Mouse (Mus musculus): ENCODE results near the gene Src. TPM values are rescaled to one million over a fixed set of nuclear protein-coding genes. Genes with fewer than 3 reads are reported as not detected.
A peak's percentile ranks its signal among the peaks of the same experiment; 100 is the strongest.

Gene Src
- polyA plus RNA-seq, 1 experiment from 2014 or later = 18.9 TPM

DNA sequence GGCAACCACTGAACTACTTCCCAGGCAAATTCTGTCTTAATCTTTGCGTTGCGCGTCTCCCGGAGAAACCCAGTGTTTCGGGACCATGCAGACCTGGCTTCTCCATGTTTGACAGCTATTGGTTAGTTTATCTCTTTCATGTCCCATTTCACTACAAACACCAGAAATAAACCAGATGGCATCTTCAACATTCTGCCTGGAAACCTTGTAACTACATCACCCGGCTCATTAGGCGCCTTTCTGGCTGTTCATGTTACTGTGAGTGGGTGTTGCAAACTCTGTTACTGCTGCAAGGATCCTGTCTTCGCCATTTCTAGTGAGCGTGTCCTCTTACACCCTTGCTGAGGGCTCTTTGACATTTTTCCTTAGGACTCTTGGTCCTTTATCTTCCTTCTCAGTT is 94.6 kb downstream of the Src start:
- 83% methylated on average over 9 of the region's 9 CpGs for WGBS
- DNase-seq (no peak), ATAC-seq (ENCODE audit: insufficient read depth) (no peak)
- Histone ChIP-seq H3K27ac (ENCODE audit: low read depth) (no peak overlapping the region), H3K9me3 (ENCODE audit: low read depth, low read length) (no peaks in the 10 kb centered on the region), H3K27me3 (ENCODE audit: insufficient read depth, low read length) (no peaks in the 10 kb centered on the region), H3K4me1 (ENCODE audit: insufficient read depth) (0 out of 2 replicates have a peak, but pooled peaks cover 3% of the 10 kb centered on the region), H3K4me2 (no peak overlapping the region), H3K36me3 (ENCODE audit: insufficient read depth) (no peaks in the 10 kb centered on the region), H3K4me3 (ENCODE audit: low read depth, low read length) (no peak overlapping the region), H3K9ac (no peak overlapping the region)
- no peak for TF ChIP-seq CTCF (IDR thresholded peaks at IDR 0.05; ENCODE audit: low read depth)

DNA sequence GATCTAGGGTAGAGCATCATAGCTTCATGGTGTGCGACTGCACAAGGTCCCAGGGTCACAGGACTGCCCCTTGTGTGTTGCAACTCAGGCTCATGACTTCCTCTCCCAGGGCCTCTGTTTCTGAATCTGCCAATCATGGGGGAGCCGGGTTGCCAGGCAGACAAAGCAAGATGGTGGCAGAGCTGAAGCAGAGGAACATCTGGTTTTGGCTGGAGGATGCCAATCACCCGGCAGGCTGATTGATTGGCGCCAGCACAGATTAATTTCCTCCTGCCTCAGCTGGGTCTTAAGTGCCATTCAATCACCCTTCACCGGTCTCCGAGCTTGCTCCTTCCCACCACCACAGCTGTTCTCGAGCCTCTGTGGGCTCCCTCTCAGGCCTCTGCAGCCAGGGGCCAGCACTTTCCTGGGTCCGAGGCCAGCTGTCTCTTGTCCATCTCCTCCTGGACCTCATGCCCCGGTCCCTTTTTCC is 95.5 kb downstream of the Src start:
- H3K4me1 ChIP-seq (ENCODE audit: insufficient read depth) = 0 out of 2 replicates have a peak, but pooled peaks cover 3% of the 10 kb centered on the region
- DNase-seq (peak; percentile 22), ATAC-seq (ENCODE audit: insufficient read depth) (peak; percentile 31; the same call in 1 of the 2 replicates)
- H3K27ac ChIP-seq (ENCODE audit: low read depth) = no peak overlapping the region
- H3K9me3 ChIP-seq (ENCODE audit: low read depth, low read length) = no peaks in the 10 kb centered on the region
- no peak overlapping the region for H3K9ac ChIP-seq
- TF ChIP-seq CTCF (IDR thresholded peaks at IDR 0.05; ENCODE audit: low read depth) = no peak
- H3K36me3 ChIP-seq (ENCODE audit: insufficient read depth) = no peaks in the 10 kb centered on the region
- no peak overlapping the region for H3K4me2 ChIP-seq
- 35% methylated on average over 9 of the region's 9 CpGs for whole genome bisulfite sequencing
- H3K27me3 ChIP-seq (ENCODE audit: insufficient read depth, low read length) = no peaks in the 10 kb centered on the region
- no peak overlapping the region for H3K4me3 ChIP-seq (ENCODE audit: low read depth, low read length)

DNA sequence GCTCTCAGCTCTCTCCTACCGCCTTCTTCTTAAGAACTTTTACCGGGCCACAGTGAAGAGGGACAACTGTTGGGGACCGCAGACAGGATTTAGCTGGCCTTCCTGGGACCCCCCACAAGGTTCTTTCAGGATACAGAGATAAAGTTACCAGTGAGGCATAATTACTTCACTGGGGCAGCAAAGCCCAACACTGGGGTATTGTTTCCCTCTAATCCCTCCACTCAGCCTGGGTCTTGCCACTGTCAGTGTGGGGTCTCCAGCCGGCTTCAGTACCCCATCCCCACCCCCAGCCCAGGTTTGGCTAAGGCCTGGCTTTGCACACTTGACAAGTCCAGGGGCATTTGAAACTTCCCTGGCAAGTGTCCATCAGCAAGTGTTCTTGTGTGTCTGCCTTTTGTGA is 96.1 kb downstream of the Src start:
- no peak for ATAC-seq (ENCODE audit: insufficient read depth)
- TF ChIP-seq CTCF (IDR thresholded peaks at IDR 0.05; ENCODE audit: low read depth) = no peak
- 15% methylated on average over 4 of the region's 4 CpGs for WGBS

DNA sequence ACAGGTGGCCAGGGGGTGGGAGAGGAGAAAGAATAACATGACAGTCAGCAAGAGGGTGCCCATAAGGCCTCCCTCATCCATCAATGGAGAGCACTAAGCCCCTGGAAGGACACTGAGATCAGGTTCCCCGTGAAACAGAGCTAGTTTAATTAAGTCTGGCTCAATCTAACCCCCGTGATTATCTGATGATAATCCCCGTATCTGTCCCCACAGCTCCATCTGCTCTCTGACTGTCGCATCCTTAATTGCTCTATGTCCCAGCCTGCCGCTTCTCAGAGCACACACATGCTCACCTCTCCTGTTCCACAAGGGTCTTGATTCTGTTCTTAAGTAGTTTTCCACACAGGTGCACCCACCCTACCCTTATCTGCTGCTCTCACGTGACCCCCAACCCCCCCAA is 99.3 kb downstream of the Src start:
- 51% methylated on average over 6 of the region's 6 CpGs for WGBS
- no peaks in the 10 kb centered on the region for H3K27me3 ChIP-seq (ENCODE audit: insufficient read depth, low read length)

More for the DNA sequence above, 96.1 kb downstream of the Src start:
- Histone ChIP-seq H3K27ac (ENCODE audit: low read depth) (no peak overlapping the region), H3K4me1 (ENCODE audit: insufficient read depth) (0 out of 2 replicates have a peak, but pooled peaks cover 3% of the 10 kb centered on the region), H3K4me2 (no peak overlapping the region), H3K9ac (no peak overlapping the region), H3K27me3 (ENCODE audit: insufficient read depth, low read length) (no peaks in the 10 kb centered on the region), H3K9me3 (ENCODE audit: low read depth, low read length) (no peaks in the 10 kb centered on the region), H3K36me3 (ENCODE audit: insufficient read depth) (no peaks in the 10 kb centered on the region), H3K4me3 (ENCODE audit: low read depth, low read length) (no peak overlapping the region)
- no peak for DNase-seq

DNA sequence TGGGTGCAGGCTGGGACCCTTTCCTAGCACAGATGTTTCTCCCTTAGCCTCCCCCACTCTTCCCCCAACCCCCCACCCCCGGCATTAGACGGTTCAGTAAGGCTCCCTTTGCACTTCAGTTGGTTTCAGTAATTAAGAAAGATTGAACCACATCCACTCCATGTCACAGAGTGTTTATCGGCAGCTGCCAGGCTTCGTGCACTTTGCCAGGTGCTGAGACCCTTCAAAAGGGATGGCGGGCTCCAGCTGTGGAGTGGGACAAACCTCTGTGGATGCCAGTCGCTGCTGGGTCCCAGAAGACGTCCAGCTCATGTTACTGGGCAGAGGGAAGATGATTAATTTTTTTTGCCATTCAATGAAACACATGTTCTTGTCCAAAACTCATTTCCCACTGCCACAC is 100.2 kb downstream of the Src start:
- WGBS = 23% methylated on average over 7 of the region's 7 CpGs
- no peak overlapping the region for H3K4me2 ChIP-seq
- no peak overlapping the region for H3K9ac ChIP-seq
- DNase-seq (no peak), ATAC-seq (ENCODE audit: insufficient read depth) (no peak)
- H3K27me3 ChIP-seq (ENCODE audit: insufficient read depth, low read length) = no peaks in the 10 kb centered on the region
- H3K9me3 ChIP-seq (ENCODE audit: low read depth, low read length) = no peaks in the 10 kb centered on the region
- no peak overlapping the region for H3K4me3 ChIP-seq (ENCODE audit: low read depth, low read length)
- no peaks in the 10 kb centered on the region for H3K36me3 ChIP-seq (ENCODE audit: insufficient read depth)
- no peak for TF ChIP-seq CTCF (IDR thresholded peaks at IDR 0.05; ENCODE audit: low read depth)
- 0 out of 2 replicates have a peak, but pooled peaks cover 3% of the 10 kb centered on the region for H3K4me1 ChIP-seq (ENCODE audit: insufficient read depth)
- H3K27ac ChIP-seq (ENCODE audit: low read depth) = no peak overlapping the region

More for the DNA sequence above, 99.3 kb downstream of the Src start:
- Histone ChIP-seq H3K27ac (ENCODE audit: low read depth) (no peak overlapping the region), H3K4me2 (no peak overlapping the region), H3K9ac (no peak overlapping the region), H3K9me3 (ENCODE audit: low read depth, low read length) (no peaks in the 10 kb centered on the region), H3K4me1 (ENCODE audit: insufficient read depth) (0 out of 2 replicates have a peak, but pooled peaks cover 3% of the 10 kb centered on the region), H3K4me3 (ENCODE audit: low read depth, low read length) (no peak overlapping the region), H3K36me3 (ENCODE audit: insufficient read depth) (no peaks in the 10 kb centered on the region)
- DNase-seq = no peak
- no peak for TF ChIP-seq CTCF (IDR thresholded peaks at IDR 0.05; ENCODE audit: low read depth)
- ATAC-seq (ENCODE audit: insufficient read depth) = no peak

DNA sequence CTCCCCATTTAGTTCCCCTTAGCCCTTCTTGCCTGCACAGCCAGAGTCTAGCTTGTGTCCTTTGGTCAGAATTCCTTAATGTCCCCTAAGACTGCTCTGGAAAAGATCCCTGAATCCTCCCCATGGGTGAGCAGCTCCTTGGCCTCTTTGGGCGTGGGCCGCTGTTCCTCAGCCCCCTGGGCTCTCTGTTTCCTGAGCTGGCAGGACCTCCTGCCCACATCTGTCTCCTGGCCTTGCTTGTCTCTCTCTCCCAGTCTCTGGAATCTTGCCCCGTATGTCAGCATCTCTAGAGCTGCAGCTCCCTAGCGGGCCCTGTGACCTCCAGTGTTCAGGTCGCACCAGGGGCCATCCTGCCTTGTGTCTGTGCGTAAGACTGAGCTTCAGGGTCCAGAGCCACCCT is 101.2 kb downstream of the Src start:
- Histone ChIP-seq H3K36me3 (ENCODE audit: insufficient read depth) (no peaks in the 10 kb centered on the region), H3K4me2 (no peak overlapping the region), H3K27ac (ENCODE audit: low read depth) (no peak overlapping the region), H3K4me3 (ENCODE audit: low read depth, low read length) (no peak overlapping the region), H3K27me3 (ENCODE audit: insufficient read depth, low read length) (no peaks in the 10 kb centered on the region), H3K9me3 (ENCODE audit: low read depth, low read length) (no peaks in the 10 kb centered on the region), H3K9ac (no peak overlapping the region), H3K4me1 (ENCODE audit: insufficient read depth) (no peaks in the 10 kb centered on the region)
- DNase-seq (no peak), ATAC-seq (ENCODE audit: insufficient read depth) (no peak)
- no peak for TF ChIP-seq CTCF (IDR thresholded peaks at IDR 0.05; ENCODE audit: low read depth)
- 61% methylated on average over 6 of the region's 6 CpGs for WGBS

DNA sequence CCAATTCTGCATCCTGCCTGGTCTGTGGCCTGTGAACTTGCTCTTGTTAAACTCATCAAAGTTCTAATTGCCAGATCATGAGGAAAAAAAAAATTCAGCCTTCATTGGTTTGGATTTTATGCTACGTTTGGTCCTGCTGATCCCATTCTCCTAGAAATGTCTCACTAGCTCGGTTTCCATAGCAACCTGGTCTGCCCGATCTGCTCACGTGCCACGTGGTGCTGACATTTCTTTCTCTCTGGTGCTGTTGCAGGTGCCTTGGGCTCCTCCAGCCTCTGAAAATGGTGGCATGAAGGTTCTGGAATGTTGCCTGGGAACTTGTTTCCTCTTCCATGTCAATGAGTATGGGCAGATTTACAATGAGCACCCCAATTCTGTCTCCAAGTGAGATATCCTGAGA is 102.3 kb downstream of the Src start:
- H3K9ac ChIP-seq = no peak overlapping the region
- H3K4me2 ChIP-seq = no peak overlapping the region
- no peaks in the 10 kb centered on the region for H3K27me3 ChIP-seq (ENCODE audit: insufficient read depth, low read length)
- H3K4me1 ChIP-seq (ENCODE audit: insufficient read depth) = no peaks in the 10 kb centered on the region
- DNase-seq = peak; percentile 63
- no peak overlapping the region for H3K4me3 ChIP-seq (ENCODE audit: low read depth, low read length)
- no peak for TF ChIP-seq CTCF (IDR thresholded peaks at IDR 0.05; ENCODE audit: low read depth)
- H3K36me3 ChIP-seq (ENCODE audit: insufficient read depth) = no peaks in the 10 kb centered on the region
- WGBS = 25% methylated on average over 5 of the region's 5 CpGs
- no peak for ATAC-seq (ENCODE audit: insufficient read depth)
- no peaks in the 10 kb centered on the region for H3K9me3 ChIP-seq (ENCODE audit: low read depth, low read length)
- no peak overlapping the region for H3K27ac ChIP-seq (ENCODE audit: low read depth)

Other genes with a start within 250 kb of the Src start
- 36.4 and 37.3 TPM in 2 replicates for gene Rbl1, start 213.9 kb upstream of the Src start, polyA plus RNA-seq (2014; fragmentation: Nextera tagmentation; extraction: Ambion mirVana)
- gene Rpn2, start 139.4 kb upstream of the Src start, polyA plus RNA-seq (2014; fragmentation: Nextera tagmentation; extraction: Ambion mirVana) = 355 and 359 TPM in 2 replicates
- 0.43 and 0.50 TPM in 2 replicates for gene Mroh8, start 138.9 kb upstream of the Src start, polyA plus RNA-seq (2014; fragmentation: Nextera tagmentation; extraction: Ambion mirVana)
- gene Ghrh, start 70.9 kb upstream of the Src start, polyA plus RNA-seq (2014; fragmentation: Nextera tagmentation; extraction: Ambion mirVana) = not detected in 2 replicates
- 38.7 and 42.6 TPM in 2 replicates for gene Manbal, start 50.9 kb upstream of the Src start, polyA plus RNA-seq (2014; fragmentation: Nextera tagmentation; extraction: Ambion mirVana)
- 414 and 435 TPM in 2 replicates for gene Nnat, start 141.6 kb downstream of the Src start, polyA plus RNA-seq (2014; fragmentation: Nextera tagmentation; extraction: Ambion mirVana)
- 49.3 and 49.8 TPM in 2 replicates for gene Blcap, start 152.8 kb downstream of the Src start, polyA plus RNA-seq (2014; fragmentation: Nextera tagmentation; extraction: Ambion mirVana)